Mouse (Mus musculus) testis, postnatal 14 days (tissue): ENCODE results near the gene Adcy1.

Source experiments
- DNase-seq: peaks from one replicate; pipeline ENCODE4 v3.0.0; 2021; ENCODE audit warnings: low spot score

Adcy1 gene

GRCm38 (mm10) chr11:7187472-7187871 is 124.2 kb downstream of the Adcy1 start:
- no peak for DNase-seq

GRCm38 (mm10) chr11:7188469-7188868 is 125.2 kb downstream of the Adcy1 start, which contains the start of gene Gm11985:
TSS of gene Gm11985 (minus strand) at chr11:7188569.
- DNase-seq, result no peak

GRCm38 (mm10) chr11:7192710-7193109 is 129.4 kb downstream of the Adcy1 start:
- DNase-seq, result no peak

GRCm38 (mm10) chr11:7193134-7193533 is 129.8 kb downstream of the Adcy1 start:
- no peak for DNase-seq

- no peak for DNase-seq
Measured at GRCm38 (mm10) chr11:7194432-7195311, 131.4 kb downstream of the Adcy1 start.

- DNase-seq, result no peak
Measured at GRCm38 (mm10) chr11:7195312-7195685, 132.0 kb downstream of the Adcy1 start.

GRCm38 (mm10) chr11:7197491-7197941 is 134.2 kb downstream of the Adcy1 start, which contains the start of gene Igfbp1:
TSS of gene Igfbp1 (plus strand) at chr11:7197782.
- DNase-seq, result no peak

- no peak for DNase-seq
Measured at GRCm38 (mm10) chr11:7198006-7198405, 134.7 kb downstream of the Adcy1 start.

- DNase-seq, result no peak
Measured at GRCm38 (mm10) chr11:7198481-7199256, 135.4 kb downstream of the Adcy1 start.

GRCm38 (mm10) chr11:7199736-7200392 is 136.6 kb downstream of the Adcy1 start:
- DNase-seq, result peak; percentile 25

- DNase-seq, result no peak
Measured at GRCm38 (mm10) chr11:7200393-7200783, 137.1 kb downstream of the Adcy1 start.

GRCm38 (mm10) chr11:7202206-7202605 is 138.9 kb downstream of the Adcy1 start:
- DNase-seq, result no peak

- DNase-seq, result no peak
Measured at GRCm38 (mm10) chr11:7203846-7204245, 140.6 kb downstream of the Adcy1 start.

- peak; percentile 46 for DNase-seq
Measured at GRCm38 (mm10) chr11:7210343-7210742, 147.1 kb downstream of the Adcy1 start.

GRCm38 (mm10) chr11:7211211-7211610 is 147.9 kb downstream of the Adcy1 start:
- no peak for DNase-seq

- DNase-seq, result no peak
Measured at GRCm38 (mm10) chr11:7212126-7212798, 149.0 kb downstream of the Adcy1 start.

- no peak for DNase-seq
Measured at GRCm38 (mm10) chr11:7213161-7213500, 149.8 kb downstream of the Adcy1 start.

GRCm38 (mm10) chr11:7213501-7214341 is 150.4 kb downstream of the Adcy1 start, which contains the start of gene Igfbp3:
TSS of gene Igfbp3 (minus strand) at chr11:7213923.
- DNase-seq, result peak; percentile 24

- no peak for DNase-seq
Measured at GRCm38 (mm10) chr11:7214342-7214660, 151.0 kb downstream of the Adcy1 start.

- DNase-seq, result no peak
Measured at GRCm38 (mm10) chr11:7214761-7215160, 151.5 kb downstream of the Adcy1 start.

GRCm38 (mm10) chr11:7215703-7216102 is 152.4 kb downstream of the Adcy1 start:
- DNase-seq, result peak; percentile 36
